Mouse (Mus musculus): ENCODE results near the gene Prss2.
"Not testable (repeated sequence)": the region's sequence is repeated elsewhere in the genome, so short reads cannot be mapped to it uniquely, and the experiment has no call there.

Prss2 gene

DNA sequence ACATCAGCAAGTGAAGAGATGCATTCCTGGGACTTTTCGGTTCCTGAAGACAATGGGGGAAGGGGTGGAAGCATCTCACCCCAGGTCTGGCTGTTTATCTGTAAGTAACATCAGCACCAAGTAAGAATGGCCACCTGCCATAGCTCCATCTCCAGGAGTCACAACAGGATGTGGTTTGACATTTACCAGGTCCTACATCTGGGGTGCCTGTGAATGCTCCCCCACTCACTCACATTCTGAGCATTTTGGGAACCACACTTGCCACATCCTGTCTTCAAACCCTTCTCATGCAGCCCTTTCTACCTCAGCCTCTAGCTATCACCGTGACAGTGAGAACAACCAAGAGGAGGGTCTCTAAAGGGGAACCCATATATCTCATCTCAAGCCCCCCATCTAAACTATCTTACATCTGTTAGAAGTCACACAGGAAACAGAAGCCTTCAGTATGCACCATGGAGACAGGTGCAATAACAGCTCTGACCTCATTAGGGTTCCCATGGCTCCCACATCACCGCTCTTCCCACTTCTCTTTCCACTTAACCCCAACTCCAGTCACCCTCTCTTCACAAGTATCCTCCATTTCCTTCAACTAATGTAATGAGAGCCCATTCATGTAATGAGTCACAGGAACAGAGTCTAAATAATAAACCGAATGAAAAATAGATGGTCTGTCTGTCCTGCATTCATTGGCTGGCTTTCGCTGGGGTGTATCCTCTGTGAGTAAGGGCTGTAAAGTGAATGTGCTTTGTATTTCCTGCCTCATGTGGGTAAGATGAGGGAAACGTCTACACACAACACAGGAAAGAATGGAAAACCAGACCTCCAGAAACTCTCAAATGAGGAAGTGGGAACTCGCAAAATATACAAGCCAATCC, 32.9 kb downstream of the Prss2 start:
- DNase-seq (ENCODE audit: low read depth, low spot score) = no peak

DNA sequence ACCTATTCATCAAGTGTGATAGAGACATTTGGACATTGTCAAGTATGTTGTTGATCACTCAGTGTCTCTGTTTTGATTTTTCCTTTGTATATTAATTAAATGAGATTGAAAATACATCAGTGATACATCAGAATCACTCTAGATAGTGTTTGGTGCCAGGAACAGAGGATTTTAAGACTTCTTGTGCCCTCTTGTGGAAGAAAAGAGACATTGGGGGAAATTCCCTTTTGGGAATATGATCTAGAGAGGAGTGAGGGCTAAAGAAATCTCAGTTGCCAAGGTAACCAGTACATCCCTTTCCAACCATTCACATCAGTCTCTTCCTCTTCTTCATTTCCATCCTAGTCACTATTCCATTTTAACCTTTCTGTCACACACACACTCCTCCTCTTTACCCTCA, 34.8 kb downstream of the Prss2 start:
- peak; percentile 4 for DNase-seq (ENCODE audit: low read depth, low spot score)

DNA sequence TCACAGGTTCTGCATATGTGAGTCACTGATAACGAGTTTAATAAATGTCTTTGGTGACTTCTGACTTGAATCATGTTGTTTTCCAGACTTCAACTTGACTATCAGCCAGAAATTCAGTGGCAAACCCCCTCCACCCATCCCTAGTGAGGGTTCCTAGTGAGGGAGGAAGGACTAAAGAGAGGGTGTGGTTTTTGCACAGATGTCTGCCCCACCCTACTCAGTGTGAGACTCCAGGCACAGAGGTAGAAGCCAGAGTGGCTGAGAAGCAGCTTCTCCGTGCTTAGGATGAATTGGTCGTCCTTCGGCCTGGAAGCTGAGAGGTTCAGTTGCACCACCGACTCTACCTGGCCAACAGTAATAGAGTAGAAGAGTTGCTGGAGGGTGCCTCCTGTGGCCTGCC, 35.9 kb downstream of the Prss2 start:
- no peak for DNase-seq (ENCODE audit: low read depth, low spot score)

DNA sequence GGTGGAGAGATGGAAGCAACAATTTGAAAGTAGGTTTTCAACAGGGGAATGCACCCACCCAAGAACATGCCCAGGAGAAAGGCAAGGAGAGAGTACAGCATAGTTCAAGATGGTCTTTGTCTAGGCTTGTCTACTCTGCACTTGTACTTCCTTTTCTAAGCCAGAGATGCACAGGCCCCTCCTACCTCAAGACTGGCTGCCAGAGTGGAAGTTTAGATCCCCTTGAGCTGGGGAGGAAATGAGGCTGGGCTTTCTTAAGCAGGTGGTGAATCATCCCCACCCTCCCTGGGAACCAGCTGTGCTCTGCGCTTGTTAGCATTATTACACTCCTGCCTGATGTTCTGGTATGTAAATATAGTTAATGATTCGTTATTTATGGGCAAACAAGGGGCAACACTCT, 36.7 kb downstream of the Prss2 start:
- DNase-seq (ENCODE audit: low read depth, low spot score) = no peak

DNA sequence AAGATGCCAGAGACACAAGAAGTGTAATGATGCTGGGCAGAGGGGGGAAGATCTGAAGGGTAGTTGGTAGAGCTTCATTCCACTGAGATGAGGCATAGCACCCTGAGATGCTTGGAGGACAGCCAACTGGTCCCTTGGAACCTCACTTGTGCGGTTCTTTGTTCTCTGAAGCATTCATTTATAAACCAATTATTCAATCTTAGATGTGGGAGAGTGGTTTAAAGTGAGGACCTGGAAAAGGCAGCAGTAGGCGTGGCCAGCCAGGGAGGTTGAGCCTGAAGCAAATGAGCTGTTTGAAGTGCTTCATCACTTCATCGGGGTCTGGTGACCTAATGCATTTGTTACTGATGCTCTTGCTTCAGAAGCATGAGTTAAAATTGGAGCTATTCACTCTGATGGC, 37.7 kb downstream of the Prss2 start:
- DNase-seq (ENCODE audit: low read depth, low spot score) = no peak

DNA sequence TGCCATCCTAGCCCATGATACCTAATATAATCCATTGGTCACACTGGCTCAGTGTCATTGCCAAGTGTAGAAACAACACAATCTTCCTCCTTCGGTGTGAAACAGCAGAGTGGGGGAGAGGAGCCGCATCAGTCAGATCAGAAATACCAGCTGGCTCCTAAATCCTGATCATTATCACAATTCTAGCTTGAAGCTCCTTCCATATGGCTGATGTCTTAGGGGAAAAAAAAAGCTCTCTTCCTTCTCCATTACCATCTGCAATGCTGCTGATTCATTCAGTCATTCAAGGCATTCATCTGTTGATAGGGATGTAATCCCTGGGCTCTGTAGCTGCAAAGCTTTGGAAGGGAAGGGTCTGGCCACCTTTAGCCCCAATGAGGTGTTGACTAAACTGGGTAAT, 38.7 kb downstream of the Prss2 start:
- no peak for DNase-seq (ENCODE audit: low read depth, low spot score)

DNA sequence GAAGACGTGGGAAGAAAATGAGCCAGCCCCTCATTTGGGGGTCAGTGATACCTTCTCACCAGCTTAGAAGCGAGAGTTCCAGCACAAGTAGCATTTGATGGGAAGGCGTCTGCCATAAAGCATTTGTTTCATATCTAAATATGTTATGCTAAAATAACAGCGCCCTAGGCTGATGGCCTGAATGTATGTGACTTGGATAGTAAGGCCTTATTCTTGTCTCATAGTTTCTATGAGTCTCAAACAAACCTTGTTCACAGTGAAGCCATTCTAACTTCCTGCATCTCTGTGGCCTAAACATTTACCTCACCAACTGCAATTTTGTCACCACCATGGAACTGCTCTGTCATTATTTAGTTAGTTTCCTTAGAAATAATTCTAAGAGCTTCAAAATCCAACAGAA, 41.0 kb downstream of the Prss2 start:
- DNase-seq (ENCODE audit: low read depth, low spot score) = no peak

DNA sequence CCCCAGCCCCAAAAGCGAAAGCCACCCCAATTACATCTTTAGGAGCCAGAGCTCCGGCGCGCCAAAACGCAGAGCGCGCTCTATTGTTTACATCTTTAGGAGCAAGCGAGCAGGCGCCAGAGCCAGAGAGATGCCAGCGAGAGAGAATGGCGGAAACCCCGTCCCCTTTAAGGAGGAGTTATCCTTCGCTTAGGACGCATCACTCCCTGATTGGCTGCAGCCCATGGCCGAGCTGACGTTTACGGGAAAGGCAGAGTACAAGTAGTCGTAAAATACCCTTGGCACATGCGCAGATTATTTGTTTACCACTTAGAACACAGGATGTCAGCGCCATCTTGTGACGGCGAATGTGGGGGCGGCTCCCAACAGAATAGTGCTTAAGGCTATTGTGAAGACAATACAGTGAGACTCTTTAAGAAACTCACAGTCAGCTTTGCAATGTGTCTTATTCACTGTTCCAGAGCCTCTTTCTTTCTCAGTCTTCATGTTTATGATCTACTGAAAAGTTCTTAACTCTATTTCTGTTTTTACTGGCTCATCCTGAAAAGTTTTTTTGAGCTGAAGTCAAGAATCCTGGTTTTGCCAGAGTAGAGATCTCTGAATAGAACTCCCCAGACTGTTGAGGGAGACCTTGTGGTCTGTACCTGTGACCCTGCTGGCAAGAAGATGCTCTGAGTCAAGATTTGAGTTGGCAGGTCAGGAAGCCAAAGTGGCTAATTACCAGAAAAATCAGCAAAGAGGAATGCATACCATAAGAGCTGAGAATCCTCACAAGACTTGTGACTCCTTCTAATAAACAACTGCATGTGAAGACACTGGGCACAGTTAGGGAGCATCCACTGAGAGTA, 41.7 kb downstream of the Prss2 start:
- DNase-seq (ENCODE audit: low read depth, low spot score) = not testable (repeated sequence)

DNA sequence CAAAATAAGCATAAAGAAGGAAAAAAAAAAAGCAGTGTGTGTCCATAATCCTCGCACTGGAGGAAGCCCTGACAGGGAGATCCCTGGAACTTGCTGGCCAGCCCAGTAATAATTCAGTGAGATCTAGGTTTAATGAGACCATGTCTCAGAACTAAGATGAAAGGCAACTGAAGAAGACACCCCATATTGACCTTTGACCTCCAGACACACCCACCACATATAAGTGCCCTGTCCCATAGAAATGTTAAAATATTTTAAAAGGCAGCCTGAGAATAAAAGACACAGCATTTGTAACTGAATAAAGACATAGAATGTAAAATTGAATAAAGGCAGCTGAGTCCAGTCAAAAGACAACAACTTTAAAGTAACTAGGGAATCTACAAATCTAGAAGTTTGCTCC, 43.7 kb downstream of the Prss2 start:
- no peak for DNase-seq (ENCODE audit: low read depth, low spot score)

DNA sequence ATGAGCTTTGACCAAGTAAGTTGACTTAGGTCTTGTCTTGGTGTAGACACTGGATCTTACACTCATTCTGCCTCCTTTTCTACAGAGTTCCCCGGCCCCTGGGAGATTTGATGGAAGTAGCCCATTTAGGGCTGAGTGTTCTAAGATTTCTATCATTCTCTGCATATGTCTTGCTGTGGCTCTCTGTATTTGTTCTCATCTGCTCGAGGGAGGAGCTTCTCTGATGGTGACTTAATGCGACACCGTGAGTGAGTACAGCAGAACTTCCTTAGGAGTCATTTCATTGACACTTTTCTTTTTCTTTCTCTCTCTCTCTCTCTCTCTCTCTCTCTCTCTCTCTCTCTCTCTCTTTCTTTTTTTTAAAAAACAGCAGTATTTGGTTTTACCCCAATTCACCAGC, 45.4 kb downstream of the Prss2 start:
- DNase-seq (ENCODE audit: low read depth, low spot score) = no peak

DNA sequence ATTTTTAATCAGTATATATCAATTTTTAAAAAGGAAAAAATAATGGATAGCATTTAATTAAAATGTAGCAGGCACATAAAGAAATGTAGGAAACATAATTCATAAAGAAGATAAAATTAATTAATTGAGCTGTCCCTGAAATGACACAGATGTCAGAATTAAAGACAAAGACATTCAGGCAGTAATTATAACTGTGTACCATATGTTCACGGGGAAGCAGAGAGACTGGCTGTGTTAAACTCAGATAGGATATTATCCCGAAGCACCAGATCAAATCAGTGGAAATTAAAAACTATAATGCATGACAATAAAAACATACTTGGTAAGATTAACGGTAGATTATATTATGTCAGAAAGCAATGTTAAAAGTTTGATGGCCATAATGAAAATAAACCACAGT, 47.5 kb downstream of the Prss2 start:
- DNase-seq (ENCODE audit: low read depth, low spot score) = no peak
